Mouse (Mus musculus) forebrain, embryonic 14.5 days (tissue): ENCODE measurements at regions not wholly inside any gene's neighbourhood (a gene's known extent, or its start where the extent isn't known, plus 50 kb on each side); places are given as distances from the start of the nearest gene placed in this dataset.

Source experiments
- ATAC-seq: fragments of 200-750 bp; cut with Nextera tagmentation; 2 replicates; pipeline ENCODE4 v1.8.0; 2017; ENCODE audit warnings: mild to moderate bottlenecking, moderate library complexity
- DNase-seq: peaks from one replicate; pipeline ENCODE4 v3.0.0-alpha.2; 2015; ENCODE audit warnings: low spot score
- H3K27ac ChIP-seq: fragments of 300-500 bp; sonication (generic); 2 replicates; pipeline ENCODE4 v1.5.1; 2014; ENCODE audit warnings: low read depth, mild to moderate bottlenecking, control low read depth, low read length, moderate library complexity
- H3K27me3 ChIP-seq: fragments of 300-500 bp; sonication (generic); replicated peaks from 2 replicates; pipeline ENCODE4 v1.6.1; 2014; ENCODE audit warnings: low read length, control low read depth, mixed read lengths; ENCODE audit not compliant: control insufficient read depth, insufficient read depth
- H3K36me3 ChIP-seq: fragments of 300-500 bp; sonication (generic); 2 replicates; pipeline ENCODE4 v1.6.1; 2014; ENCODE audit warnings: low read length, control low read depth; ENCODE audit not compliant: control insufficient read depth, insufficient read depth
- H3K4me1 ChIP-seq: fragments of 300-500 bp; sonication (generic); 2 replicates; pipeline ENCODE4 v1.6.1; 2014; ENCODE audit warnings: antibody characterized with exemption, low read length, control low read depth; ENCODE audit not compliant: control insufficient read depth, insufficient read depth
- H3K4me2 ChIP-seq: fragments of 300-500 bp; sonication (generic); 2 replicates; pipeline ENCODE4 v1.6.1; 2014; ENCODE audit warnings: mild to moderate bottlenecking, control low read depth, low read length
- H3K4me3 ChIP-seq: fragments of 300-500 bp; sonication (generic); 2 replicates; pipeline ENCODE4 v1.5.1; 2014; ENCODE audit warnings: low read depth, low read length, control low read depth
- H3K9ac ChIP-seq: fragments of 300-500 bp; sonication (generic); 2 replicates; pipeline ENCODE4 v1.6.1; 2014; ENCODE audit warnings: mild to moderate bottlenecking, low read length, control low read depth, moderate library complexity
- H3K9me3 ChIP-seq: fragments of 300-500 bp; sonication (generic); replicated peaks from 2 replicates; pipeline ENCODE4 v1.6.1; 2016; ENCODE audit warnings: low read length, control low read depth, mixed read lengths; ENCODE audit not compliant: control insufficient read depth
- WGBS: fragments of 180-500 bp; shearing (Covaris S2); extraction: QIAGEN DNeasy Blood & Tissue Kit; methylation state at CpG from one replicate; pipeline ENCODE4 v1.1.7; 2014; 5-methylcytosine and 5-hydroxymethylcytosine counted together

- 89% methylated on average over 5 of the region's 5 CpGs for WGBS
- Histone ChIP-seq H3K9me3 (no peaks in the 10 kb centered on the region), H3K36me3 (no peaks in the 10 kb centered on the region), H3K9ac (no peak overlapping the region), H3K4me1 (no peaks in the 10 kb centered on the region), H3K27me3 (no peaks in the 10 kb centered on the region), H3K27ac (no peak overlapping the region), H3K4me2 (no peak overlapping the region), H3K4me3 (no peak overlapping the region)
- ATAC-seq (no peak), DNase-seq (no peak)
Observed at GRCm38 (mm10) chr13:53846221-53846620, 209.3 kb downstream of the Drd1 start.

GRCm38 (mm10) chr13:53845786-53846185 lies 209.7 kb downstream of the Drd1 start:
- no peak overlapping the region for H3K27ac ChIP-seq
- H3K4me1 ChIP-seq: no peaks in the 10 kb centered on the region
- no peak for DNase-seq
- WGBS: 88% methylated on average over 14 of the region's 14 CpGs
- H3K36me3 ChIP-seq: no peaks in the 10 kb centered on the region
- no peak overlapping the region for H3K4me2 ChIP-seq
- H3K27me3 ChIP-seq: no peaks in the 10 kb centered on the region
- no peak for ATAC-seq
- H3K9me3 ChIP-seq: no peaks in the 10 kb centered on the region
- no peak overlapping the region for H3K4me3 ChIP-seq
- no peak overlapping the region for H3K9ac ChIP-seq

- peak; percentile 66 for DNase-seq
- ATAC-seq: peak; percentile 42; the same call in 1 of the 2 replicates
Observed at GRCm38 (mm10) chr13:53825957-53826580, 229.4 kb downstream of the Drd1 start.

GRCm38 (mm10) chr13:53822061-53822460 lies 233.4 kb downstream of the Drd1 start:
- H3K27me3 ChIP-seq: no peaks in the 10 kb centered on the region
- H3K4me2 ChIP-seq: no peak overlapping the region
- H3K36me3 ChIP-seq: no peaks in the 10 kb centered on the region
- H3K4me1 ChIP-seq: peaks cover 8% of the 10 kb centered on the region; the same call in 1 of the 2 replicates
- ATAC-seq: no peak
- no peak overlapping the region for H3K9ac ChIP-seq
- no peak for DNase-seq
- no peak overlapping the region for H3K4me3 ChIP-seq
- WGBS: 85% methylated on average over 8 of the region's 8 CpGs
- H3K27ac ChIP-seq: no peak overlapping the region
- no peaks in the 10 kb centered on the region for H3K9me3 ChIP-seq

More at GRCm38 (mm10) chr13:53825957-53826580, 229.4 kb downstream of the Drd1 start:
- Histone ChIP-seq H3K9ac (no peak overlapping the region), H3K27me3 (no peaks in the 10 kb centered on the region), H3K9me3 (peaks cover 4% of the 10 kb centered on the region; the same call in 1 of the 2 replicates), H3K4me3 (no peak overlapping the region), H3K4me2 (no peak overlapping the region), H3K4me1 (peaks cover 8% of the 10 kb centered on the region; the same call in 1 of the 2 replicates), H3K36me3 (no peaks in the 10 kb centered on the region), H3K27ac (peak overlapping the region; percentile 33; the same call in 1 of the 2 replicates)
- 58% methylated on average over 8 of the region's 8 CpGs for WGBS

GRCm38 (mm10) chr13:53815629-53816028 lies 239.9 kb downstream of the Drd1 start:
- Histone ChIP-seq H3K4me1 (no peaks in the 10 kb centered on the region), H3K27me3 (no peaks in the 10 kb centered on the region), H3K9ac (no peak overlapping the region), H3K36me3 (no peaks in the 10 kb centered on the region), H3K4me3 (no peak overlapping the region), H3K4me2 (no peak overlapping the region), H3K27ac (no peak overlapping the region), H3K9me3 (no peaks in the 10 kb centered on the region)
- ATAC-seq (no peak), DNase-seq (no peak)
- WGBS: 76% methylated on average over 7 of the region's 7 CpGs

GRCm38 (mm10) chr13:53814088-53814487 lies 241.4 kb downstream of the Drd1 start:
- H3K4me2 ChIP-seq: no peak overlapping the region
- no peaks in the 10 kb centered on the region for H3K9me3 ChIP-seq
- H3K27me3 ChIP-seq: no peaks in the 10 kb centered on the region
- no peaks in the 10 kb centered on the region for H3K36me3 ChIP-seq
- H3K27ac ChIP-seq: no peak overlapping the region
- no peaks in the 10 kb centered on the region for H3K4me1 ChIP-seq
- 78% methylated on average over 9 of the region's 9 CpGs for WGBS
- H3K9ac ChIP-seq: no peak overlapping the region
- ATAC-seq: no peak
- no peak for DNase-seq
- no peak overlapping the region for H3K4me3 ChIP-seq

GRCm38 (mm10) chr13:53811862-53812261 lies 243.6 kb downstream of the Drd1 start:
- DNase-seq: no peak
- H3K9ac ChIP-seq: no peak overlapping the region
- WGBS: 42% methylated on average over 4 of the region's 4 CpGs
- no peak overlapping the region for H3K27ac ChIP-seq
- H3K4me2 ChIP-seq: no peak overlapping the region
- H3K9me3 ChIP-seq: no peaks in the 10 kb centered on the region
- H3K4me3 ChIP-seq: no peak overlapping the region
- H3K36me3 ChIP-seq: no peaks in the 10 kb centered on the region
- H3K4me1 ChIP-seq: peaks cover 11% of the 10 kb centered on the region
- no peak for ATAC-seq
- 0 out of 2 replicates have a peak, but pooled peaks cover 8% of the 10 kb centered on the region for H3K27me3 ChIP-seq

GRCm38 (mm10) chr13:53811151-53811550 lies 244.4 kb downstream of the Drd1 start:
- no peak overlapping the region for H3K4me2 ChIP-seq
- peaks cover 16% of the 10 kb centered on the region for H3K4me1 ChIP-seq
- DNase-seq (no peak), ATAC-seq (no peak)
- H3K27me3 ChIP-seq: 0 out of 2 replicates have a peak, but pooled peaks cover 8% of the 10 kb centered on the region
- no peaks in the 10 kb centered on the region for H3K36me3 ChIP-seq
- no peak overlapping the region for H3K9ac ChIP-seq
- no peaks in the 10 kb centered on the region for H3K9me3 ChIP-seq
- 67% methylated on average over 8 of the region's 8 CpGs for WGBS
- no peak overlapping the region for H3K4me3 ChIP-seq
- H3K27ac ChIP-seq: no peak overlapping the region

- H3K4me1 ChIP-seq: peaks cover 16% of the 10 kb centered on the region
- no peak overlapping the region for H3K9ac ChIP-seq
- H3K27ac ChIP-seq: no peak overlapping the region
- ATAC-seq (peak; percentile 58; the same call in 1 of the 2 replicates), DNase-seq (peak; percentile 88)
- no peaks in the 10 kb centered on the region for H3K9me3 ChIP-seq
- H3K4me2 ChIP-seq: no peak overlapping the region
- H3K27me3 ChIP-seq: peaks cover 12% of the 10 kb centered on the region; the same call in 1 of the 2 replicates
- no peak overlapping the region for H3K4me3 ChIP-seq
- 25% methylated on average over 13 of the region's 13 CpGs for WGBS
- H3K36me3 ChIP-seq: no peaks in the 10 kb centered on the region
Observed at GRCm38 (mm10) chr13:53807791-53808525, 247.5 kb downstream of the Drd1 start.
